Mouse (Mus musculus): ENCODE measurements around the gene Actn1.

DNA sequence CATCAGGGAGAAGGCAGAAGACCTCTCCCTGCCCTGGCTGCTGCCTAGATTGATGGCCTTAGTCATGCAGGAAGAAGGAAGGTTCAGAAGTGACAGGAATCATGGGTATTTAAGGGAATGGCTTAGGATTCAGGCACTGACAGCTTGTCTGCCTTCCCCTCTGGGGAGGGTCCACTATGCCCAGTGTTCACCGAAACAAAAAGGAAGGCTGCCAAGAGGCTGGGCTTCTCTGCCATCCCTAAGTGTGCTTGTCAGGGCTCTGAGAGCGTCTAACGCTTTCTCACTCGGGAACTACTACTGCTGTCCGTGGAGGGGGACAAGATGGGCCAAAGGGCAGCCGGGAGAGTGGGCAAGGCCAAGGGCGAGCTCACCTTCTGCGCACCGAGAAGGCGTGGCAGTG, 69.3 kb downstream of the Actn1 start:
- TF ChIP-seq USF2 (conservative IDR thresholded peaks at IDR 0.05; ENCODE audit: low read depth, low read length) (no peak), CHD2 (IDR thresholded peaks at IDR 0.05; ENCODE audit: low read length) (no peak), SIN3A (IDR thresholded peaks at IDR 0.05; ENCODE audit: low read length) (no peak), MAX (IDR thresholded peaks at IDR 0.05; ENCODE audit: low read length) (no peak), EP300 (IDR thresholded peaks at IDR 0.05; ENCODE audit: low read length) (no peak)
